Mouse (Mus musculus) gastrocnemius, adult 8-10 months (tissue): Measurements from ENCODE around the gene Arhgap21. TPM values are rescaled to one million over a fixed set of nuclear protein-coding genes. Genes with fewer than 3 reads are reported as not detected.

Experiments
- DNase-seq, 2 experiments: peaks; one replicate each; pipeline ENCODE4 v3.0.0; 2022; ENCODE audit warnings: low spot score in 2 of 2
- total RNA-seq, 4 experiments: library from RNA; stranded (reverse); gene quantifications; 2 replicates each; pipeline ENCODE4 v1.2.4; 2022

The Arhgap21 gene
- total RNA-seq, 4 experiments from 2014 or later, result 30.0 to 33.0 (median 30.3) TPM

DNA sequence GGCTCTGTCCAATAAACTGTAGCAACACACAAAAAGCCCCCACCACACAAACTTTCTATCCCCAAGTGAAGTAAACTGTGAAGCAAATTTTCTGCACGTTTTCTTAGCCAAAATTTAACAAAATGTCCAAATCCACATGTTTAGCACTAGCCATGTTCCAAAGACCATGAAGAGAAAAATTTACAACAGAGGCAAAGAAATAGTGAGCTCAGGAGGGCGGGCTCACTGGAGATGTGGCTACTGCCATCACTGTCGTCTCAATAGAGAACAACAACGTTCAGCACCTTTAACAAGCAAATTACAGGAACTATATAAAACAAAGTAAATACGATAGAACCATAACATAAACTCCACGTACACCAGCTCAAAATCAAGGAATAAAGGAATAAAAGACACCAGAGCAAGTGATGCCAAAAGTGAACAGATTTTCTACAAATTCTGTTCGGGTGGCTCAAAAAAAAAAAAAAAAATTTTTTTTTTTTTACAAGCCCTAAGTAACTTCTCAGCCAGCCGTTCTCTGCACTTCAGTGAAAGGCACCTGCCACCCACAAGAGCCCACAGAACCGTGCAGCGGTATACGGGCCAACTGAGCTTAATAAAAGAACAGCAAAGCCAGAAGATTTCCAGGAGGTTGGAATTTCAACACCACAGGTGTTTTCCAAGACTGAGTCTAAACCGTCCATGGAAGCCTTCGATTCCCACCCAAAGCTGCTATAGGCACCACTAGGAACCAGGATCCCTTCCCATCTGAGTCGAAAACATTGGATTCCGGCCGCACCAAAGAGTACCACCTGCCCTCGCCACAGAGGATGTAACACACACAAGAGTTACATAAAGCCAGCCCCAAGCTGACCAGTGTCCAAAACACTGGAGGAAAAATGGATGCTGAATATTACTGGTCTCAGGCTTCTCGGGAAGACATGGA lies 2.2 kb downstream of the Arhgap21 start:
- no peak for DNase-seq

DNA sequence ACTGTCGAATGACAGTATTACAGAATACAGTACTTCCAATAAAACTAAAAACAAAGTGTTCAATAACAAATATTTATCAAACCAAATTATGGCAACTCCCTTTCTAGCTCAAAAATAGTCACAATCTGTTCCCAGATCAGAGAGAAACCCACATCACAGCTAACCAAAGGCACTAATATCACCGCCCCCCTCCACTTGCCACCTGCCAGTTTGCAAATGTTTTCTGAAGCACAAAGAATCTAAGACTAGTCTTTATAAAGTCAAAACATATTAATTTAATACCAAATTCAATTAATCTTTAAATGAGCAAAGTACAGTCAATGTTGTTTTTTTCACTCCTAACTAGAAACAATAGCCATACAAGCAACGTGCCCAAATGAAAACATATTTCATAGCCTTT lies 3.3 kb downstream of the Arhgap21 start:
- DNase-seq, result no peak

DNA sequence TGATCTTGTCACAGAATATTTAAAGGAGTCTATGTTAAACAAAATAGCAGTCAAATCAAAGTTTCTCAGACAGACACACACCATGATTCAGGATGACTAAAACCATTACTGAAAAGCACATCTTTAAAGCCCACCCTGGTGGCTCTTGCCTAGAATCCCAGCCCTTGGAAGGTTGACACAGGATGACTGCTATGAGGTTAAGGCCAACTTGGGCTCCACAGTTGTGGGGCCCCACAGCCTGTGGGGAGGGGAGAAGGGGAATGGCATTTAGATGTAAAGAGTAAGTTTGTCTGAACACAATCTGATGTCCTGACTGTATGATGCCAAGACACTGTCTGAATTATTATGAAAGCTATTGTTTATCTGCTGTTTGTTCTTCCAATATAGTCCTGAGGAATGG lies 4.2 kb downstream of the Arhgap21 start:
- no peak for DNase-seq

DNA sequence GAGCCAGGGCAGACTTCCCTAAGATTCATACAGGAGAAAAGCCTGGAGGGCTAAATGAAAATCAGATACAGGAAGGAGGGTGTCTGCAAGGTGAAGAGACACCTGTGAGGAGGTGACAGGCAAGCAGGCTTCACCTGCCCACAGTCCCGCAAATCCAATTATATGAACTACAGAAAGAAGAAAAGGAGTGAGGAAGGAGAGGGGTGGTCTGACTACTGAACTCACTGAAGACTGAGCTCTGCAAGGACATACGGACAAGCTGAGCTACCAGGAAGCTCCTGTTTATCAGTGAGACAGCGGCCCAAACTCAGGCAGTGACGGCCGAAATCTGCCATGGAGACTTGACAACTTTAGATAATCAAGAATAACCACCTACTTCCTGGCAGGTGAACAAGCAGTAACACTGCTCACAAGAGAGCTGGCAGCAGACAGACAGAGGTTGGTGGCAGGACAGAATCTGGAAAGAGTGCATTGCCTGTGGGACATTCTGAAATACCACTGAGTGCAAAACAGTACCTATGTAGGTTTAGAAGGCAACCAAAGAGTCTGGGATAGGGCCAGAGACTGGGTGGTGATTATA lies 5.4 kb downstream of the Arhgap21 start:
- DNase-seq, result no peak

DNA sequence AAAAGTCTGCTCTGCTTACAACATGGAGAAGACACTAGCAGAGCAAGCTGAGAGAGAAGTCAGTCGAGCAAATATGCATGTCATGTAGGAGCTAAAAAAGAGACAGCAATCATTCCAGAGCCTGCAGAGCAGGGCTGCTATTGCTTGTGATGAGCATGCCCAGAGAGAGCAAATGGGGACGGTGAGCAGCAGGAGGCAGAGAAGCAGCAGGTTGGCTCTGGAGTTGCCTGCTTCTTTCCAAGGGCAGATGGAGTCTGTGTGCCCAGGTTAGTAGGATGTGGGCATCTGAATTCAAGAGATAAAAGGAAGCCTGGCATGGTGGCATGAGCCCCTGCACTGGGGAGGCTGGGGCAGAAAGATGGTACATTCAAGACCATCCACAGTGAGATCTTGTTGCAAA lies 6.4 kb downstream of the Arhgap21 start:
- DNase-seq, result no peak

DNA sequence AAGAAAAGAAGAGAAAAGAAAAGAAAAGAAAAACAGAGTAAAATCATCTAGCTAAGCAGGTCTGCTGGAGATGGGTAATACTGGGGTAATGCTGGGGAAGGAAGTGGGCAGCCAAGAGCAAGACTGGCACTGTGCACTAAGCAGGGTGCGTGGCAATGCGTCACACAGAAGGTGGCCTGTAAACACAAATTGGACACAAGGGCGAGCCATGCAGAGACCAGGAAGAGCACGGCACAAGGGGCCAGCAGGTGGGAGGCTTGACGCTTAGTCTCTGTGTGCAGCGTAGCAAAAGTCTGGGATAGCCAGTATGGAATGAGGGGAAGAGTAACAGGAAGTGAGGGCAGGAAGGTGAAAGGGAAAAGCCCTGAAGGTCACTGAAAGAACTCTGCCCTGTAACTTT lies 6.9 kb downstream of the Arhgap21 start:
- DNase-seq, result no peak

DNA sequence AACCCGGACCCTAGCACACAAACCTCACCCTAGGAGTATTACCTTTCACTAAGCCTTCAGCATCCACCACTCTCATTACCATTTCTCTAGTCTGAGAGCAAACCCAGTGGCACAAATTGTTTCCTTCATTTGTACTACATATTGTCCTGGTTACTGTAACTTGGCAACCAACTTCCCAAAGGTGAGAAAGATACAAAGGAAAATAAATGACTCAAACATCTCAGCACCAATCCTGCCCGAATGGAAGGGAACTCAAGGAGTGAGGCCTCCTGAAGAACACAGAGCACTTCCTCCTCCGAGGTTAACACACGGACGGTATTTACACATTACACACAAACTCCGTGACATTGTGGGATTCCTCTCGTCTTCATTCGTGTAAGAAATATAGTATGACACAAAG lies 7.4 kb downstream of the Arhgap21 start:
- no peak for DNase-seq

DNA sequence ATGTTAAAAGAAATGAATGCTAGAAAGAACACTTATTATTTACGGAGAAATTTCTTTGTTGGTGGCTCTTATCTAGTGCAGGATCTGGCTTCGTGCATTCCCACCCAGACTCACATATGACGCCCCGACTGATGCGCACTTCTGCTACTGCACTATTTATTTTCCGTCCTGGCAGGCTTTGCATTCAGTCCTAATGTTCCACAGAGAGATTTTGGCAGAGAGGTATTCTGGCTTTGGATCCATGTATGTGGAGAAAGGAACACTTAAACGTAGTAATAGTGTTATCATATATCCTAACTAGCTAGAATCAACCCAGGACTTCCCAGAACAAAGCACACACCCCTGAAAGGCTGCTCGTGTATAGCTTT lies 8.0 kb downstream of the Arhgap21 start:
- no peak for DNase-seq

DNA sequence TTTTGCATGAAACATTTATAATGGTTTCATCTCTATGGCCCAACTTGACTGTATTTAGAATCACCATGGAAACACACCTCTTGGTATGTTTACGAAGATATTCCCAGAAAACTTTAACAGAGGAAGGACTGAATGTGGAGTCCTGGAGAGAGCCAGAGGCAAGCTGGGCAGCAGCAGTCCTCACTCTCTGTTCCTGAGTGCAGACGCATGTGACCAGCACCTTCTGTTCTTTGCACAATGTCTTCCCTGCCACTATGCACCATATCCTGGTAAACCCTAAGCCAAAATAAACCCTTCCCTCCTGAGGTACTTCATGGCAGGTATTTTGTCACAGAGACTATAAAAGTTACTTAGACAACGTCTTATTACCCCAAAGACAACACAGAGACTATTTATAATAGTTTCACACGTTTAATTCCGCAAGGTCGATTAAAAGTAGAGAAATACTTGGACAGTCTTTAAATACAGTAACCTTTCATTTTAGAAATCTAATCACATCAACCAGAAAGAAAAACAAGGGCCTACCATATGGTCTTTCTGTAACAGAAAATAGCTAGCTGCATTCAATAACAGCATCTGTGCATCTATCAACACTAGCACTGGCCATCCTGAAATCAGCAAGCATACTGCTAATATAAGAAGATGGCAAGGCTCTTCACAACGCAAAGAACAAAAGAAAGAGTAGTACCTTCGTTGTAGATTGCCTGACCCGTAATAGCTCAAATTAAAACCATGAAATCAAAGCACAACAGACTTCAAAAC lies 8.6 kb downstream of the Arhgap21 start:
- DNase-seq, result no peak

DNA sequence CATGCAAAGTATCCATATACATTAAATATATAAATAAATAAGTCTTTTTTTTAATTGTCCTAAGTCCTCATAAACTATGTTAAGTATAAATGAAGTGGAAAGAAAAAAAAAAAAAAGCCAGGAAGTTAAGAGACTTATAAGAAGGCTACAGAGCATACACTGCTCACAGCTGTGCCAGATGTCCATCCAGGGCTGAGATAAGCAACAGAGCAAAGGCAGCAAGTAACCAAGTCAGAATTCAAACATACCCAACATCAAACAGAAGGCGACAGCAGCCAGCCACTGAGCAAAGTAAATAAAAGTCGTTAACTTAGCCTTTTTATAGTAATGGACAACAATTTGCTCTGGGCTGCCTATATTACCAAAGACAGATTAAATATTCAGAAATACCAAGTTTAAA lies 9.6 kb downstream of the Arhgap21 start:
- DNase-seq, result no peak

DNA sequence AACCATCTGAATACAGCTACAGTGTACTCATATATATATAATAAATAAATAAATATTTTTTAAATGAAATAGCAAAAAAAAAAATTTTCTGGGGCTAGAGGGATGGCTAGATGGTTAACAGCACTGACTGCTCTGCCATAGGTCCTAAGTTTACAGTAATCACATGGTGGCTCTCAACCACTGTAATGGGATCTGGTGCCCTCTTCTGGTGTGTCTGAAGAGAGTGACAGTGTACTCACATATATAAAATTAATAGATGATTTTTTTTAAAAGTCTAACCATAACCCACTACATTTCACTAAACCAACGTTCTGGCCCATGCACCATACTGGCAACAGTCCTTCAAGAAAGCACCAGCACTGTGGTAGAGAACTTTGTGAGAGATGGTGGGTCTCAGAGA lies 10.7 kb downstream of the Arhgap21 start:
- no peak for DNase-seq

DNA sequence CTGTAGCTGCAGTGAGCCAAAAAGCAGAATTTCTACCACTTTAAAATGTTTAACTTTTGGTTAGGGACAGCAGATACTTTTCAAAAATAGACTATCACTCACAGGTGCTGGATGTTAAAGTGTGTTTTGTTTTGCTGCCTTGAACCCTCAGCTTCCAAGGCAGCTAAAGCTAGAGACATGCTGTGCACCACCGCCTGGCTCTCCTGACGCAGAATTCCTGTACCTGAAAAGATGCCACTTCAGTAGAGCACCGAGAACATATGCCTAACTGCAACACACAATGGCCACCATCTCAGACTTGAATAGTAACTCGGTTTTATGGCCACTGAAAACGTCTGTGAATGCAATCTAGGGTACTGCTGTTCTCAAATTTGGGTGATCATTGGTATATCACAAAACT lies 12.0 kb downstream of the Arhgap21 start:
- no peak for DNase-seq

DNA sequence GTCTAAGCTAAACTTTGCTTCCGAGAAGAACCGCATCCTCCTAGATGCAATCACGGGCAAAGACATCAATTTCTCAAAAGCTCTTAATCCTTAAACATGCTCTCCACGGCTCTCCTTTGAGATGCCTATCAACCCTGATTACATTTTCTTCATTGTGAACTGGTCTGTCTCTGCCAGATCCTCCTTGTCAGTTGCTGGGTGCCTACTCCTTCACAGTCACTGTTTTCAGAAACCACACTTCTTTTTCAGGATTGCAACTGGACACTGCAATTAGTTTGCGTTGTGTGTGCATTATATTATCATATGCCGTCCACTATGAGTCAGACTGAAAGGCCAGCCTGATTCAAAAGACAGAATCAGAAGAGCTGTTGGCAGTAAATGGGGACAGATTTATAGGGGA lies 12.7 kb downstream of the Arhgap21 start:
- no peak for DNase-seq

DNA sequence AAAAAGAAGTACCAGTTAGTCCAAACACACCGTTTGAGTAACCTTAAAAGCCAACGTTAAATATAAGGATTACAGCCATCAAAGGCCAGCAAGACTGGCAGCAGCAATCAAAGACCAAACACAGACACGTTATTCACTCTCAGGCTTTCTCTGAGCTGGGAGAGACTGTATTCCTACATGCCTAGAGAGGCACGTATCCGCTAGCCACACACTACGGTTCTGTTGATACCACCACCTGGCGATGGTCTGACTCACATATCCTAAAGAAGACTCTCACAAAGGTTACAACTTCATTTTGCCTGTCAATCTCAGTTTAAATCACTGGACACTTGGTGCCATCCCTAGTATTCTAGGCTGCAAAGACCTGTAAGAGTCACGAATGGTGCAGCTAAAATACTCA lies 13.3 kb downstream of the Arhgap21 start:
- DNase-seq, result no peak

DNA sequence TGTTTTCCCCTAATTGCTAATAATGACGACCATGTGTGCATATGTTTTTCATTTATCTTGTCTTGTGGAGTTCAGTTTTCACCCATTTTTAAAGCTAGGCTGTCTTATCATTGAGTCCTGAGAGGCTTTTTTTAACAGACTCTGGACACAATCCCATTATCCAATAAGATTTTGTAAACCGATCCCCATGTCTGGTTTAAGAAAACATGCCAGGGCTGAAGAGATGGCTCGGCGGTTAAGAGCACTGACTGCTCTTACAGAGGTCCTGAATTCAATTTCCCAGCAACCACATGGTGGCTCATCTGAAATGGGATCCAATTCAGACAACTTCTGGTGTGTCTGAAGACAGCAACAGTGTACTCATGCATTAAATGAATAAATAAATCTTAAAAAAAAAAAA lies 16.0 kb downstream of the Arhgap21 start:
- DNase-seq, result no peak

DNA sequence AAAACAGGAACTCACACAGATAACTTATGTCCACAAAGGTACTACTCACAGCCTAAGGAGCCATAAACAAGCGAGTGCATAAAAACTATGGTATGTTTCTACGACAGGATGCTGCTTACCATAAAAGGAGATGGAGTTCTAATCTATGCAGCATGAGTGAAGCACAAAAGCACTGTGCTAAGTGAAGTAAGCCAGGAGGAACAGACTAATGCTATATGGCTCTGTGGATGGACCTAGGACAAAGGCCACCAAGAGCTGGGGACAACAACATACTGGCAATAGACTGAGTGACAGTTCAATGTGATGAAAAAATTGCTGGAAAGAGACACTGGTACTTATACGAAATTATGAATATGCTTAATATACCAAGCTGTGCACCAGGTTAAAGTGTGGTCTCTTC lies 19.5 kb downstream of the Arhgap21 start:
- DNase-seq, result no peak

DNA sequence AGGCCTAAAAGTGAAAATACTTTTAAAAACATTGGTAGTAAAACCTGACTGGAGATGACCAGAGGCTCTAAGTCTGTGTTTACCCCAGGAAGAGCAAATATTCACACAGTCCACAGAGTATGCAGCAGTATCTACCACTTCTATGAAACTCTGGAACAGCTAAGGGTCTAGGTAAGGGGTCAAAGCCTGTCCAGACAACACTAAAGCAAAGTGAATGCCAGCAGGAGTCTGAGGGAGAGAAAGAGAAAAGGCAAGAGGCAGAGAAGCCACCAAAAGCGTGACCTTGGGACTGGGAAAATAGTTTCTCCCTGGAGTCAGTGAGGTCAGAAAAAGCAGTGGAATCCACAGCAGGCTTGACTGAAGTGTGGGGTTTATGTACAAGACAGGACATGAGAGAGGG lies 21.6 kb downstream of the Arhgap21 start:
- no peak for DNase-seq

DNA sequence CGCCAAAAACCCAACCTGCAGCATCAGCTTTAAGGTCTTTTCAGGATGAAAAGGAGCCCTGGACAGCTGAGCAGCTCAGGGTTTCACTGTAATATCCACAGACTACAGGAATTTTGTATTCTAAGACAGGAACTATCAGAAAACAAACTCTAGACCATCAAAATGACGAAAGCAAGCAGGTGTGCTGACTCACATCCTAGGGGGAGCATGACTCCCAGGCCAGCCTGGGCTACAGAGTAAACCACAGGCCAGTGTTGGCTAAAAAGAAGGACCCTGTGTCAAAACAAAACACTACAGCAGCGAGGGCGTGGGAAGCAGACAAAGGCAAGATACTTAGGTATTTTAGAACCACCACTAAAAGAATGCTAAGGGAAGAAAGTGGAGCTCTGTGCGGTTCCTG lies 23.1 kb downstream of the Arhgap21 start:
- no peak for DNase-seq

DNA sequence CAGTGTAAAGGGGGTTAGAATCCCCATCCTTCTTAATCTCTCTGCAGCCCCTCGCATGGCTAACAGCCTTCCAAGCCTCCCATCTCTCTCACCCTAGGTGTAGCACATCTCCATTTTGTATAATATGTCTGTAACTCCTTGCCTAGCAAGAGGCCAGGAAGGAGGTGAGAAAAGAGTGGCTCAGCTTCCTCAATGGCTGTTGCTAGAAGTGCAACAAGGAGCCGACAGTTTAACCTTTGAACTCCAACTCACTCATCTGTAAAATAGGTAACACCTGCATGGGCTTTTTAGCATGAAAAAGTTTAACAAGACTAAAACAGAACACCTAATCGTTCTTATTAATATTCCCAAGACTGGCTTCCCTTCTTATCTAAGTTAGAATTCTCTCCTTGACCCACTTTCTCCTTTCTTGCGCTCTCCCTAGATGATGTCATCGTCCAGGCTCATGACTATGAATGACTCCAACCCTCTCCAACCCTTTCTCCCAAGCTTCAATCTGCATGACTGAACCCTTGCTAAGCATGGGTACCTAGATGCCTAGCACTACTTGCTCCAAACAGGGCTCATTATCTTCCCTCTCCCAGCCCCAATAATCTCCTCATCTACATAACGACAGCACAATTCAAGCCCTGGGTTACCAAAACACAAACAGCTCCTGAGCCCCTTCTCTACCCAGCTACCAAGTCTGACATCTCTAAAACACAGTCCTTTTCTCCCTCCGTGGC lies 24.8 kb downstream of the Arhgap21 start:
- DNase-seq, result no peak

DNA sequence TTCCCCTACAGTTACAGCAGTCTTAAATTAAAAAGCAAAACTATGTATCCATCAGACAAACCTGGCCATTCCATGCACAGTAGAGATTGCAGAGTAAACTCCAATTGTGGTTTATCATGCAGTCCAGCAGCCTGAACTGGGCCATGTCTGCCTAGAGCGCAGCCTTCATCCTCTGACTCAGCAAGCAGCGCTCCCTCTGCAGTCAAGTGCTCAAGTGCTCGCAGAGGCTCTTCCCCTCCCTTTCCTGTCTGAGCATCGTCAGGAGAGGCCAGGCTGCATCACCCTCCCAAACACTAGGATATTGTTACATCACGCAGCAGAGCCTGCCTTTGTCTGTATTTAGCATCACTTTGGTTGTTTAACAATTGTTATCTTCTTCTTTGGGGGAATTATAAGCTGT lies 25.5 kb downstream of the Arhgap21 start:
- DNase-seq, result no peak

DNA sequence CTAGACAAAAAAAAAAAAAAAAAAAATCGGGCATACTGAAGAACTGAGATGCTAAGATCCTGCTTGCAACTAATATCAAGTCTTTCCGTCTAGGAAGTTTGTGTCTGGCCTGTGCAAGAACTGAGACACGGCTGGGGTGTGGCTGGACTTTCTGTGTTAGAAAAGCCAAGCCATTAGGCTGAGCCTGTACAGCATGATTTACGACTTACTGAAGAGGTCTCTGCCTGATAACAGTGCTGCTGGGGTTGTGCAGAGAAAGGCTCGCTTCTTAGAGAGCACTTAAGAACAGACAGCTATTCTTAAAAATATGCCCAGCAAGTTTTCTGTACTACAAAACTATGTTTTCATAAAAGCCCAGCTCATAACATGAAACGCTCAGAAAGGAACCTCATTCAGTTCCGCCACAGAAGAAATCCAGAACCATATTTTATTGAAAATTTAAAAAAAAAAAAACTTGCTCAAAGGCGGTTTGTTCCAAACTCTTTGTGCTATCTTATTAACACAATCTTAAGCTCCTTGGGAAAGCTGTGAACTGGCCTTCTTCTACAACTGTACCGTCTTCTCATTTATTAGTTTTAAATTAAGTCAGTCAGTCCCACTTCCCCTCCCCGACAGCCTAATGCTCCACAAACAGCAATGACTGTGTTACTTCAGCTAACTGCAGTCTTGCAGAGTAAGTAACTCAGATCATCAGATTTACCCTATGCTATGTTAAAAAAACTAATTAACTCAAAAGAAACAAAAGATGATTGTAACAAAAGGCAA lies 26.1 kb downstream of the Arhgap21 start:
- no peak for DNase-seq
